Mouse (Mus musculus) kidney, embryonic 14.5 days (tissue): ENCODE measurements around the gene Ror1. TPM values are rescaled to one million over a fixed set of nuclear protein-coding genes. Genes with fewer than 3 reads are reported as not detected.

ENCODE experiments used
- ATAC-seq: fragments of 200-750 bp; cut with Nextera tagmentation; 2 replicates; pipeline ENCODE4 v1.8.0; 2017; ENCODE audit warnings: moderate number of reproducible peaks, mild to moderate bottlenecking, moderate TSS enrichment, moderate library complexity; ENCODE audit not compliant: low FRiP score, low TSS enrichment
- H3K27ac ChIP-seq: fragments of 300-500 bp; sonication (generic); 2 replicates; pipeline ENCODE4 v1.5.1; 2014; ENCODE audit warnings: low read depth, mild to moderate bottlenecking, low read length, moderate library complexity, mixed read lengths
- H3K27me3 ChIP-seq: fragments of 300-500 bp; sonication (generic); 2 replicates; pipeline ENCODE4 v1.6.1; 2014; ENCODE audit warnings: mild to moderate bottlenecking, low read length; ENCODE audit not compliant: control insufficient read depth, insufficient read depth
- H3K36me3 ChIP-seq: fragments of 300-500 bp; sonication (generic); 2 replicates; pipeline ENCODE4 v1.6.1; 2014; ENCODE audit warnings: low read length, mixed read lengths; ENCODE audit not compliant: control insufficient read depth, insufficient read depth
- H3K4me1 ChIP-seq: fragments of 300-500 bp; sonication (generic); 2 replicates; pipeline ENCODE4 v1.6.1; 2014; ENCODE audit warnings: low read length, mixed read lengths; ENCODE audit not compliant: control insufficient read depth, insufficient read depth
- H3K4me2 ChIP-seq: fragments of 300-500 bp; sonication (generic); replicated peaks from 2 replicates; pipeline ENCODE4 v1.6.1; 2014; ENCODE audit warnings: low read depth, mild to moderate bottlenecking, low read length
- H3K4me3 ChIP-seq: fragments of 300-500 bp; sonication (generic); 2 replicates; pipeline ENCODE4 v1.5.1; 2014; ENCODE audit warnings: mild to moderate bottlenecking, low read length
- H3K9ac ChIP-seq: fragments of 300-500 bp; sonication (generic); 2 replicates; pipeline ENCODE4 v1.6.1; 2014; ENCODE audit warnings: low read depth, mild to moderate bottlenecking, low read length, moderate library complexity
- H3K9me3 ChIP-seq: fragments of 300-500 bp; sonication (generic); 2 replicates; pipeline ENCODE4 v1.6.1; 2016; ENCODE audit warnings: low read length; ENCODE audit not compliant: control insufficient read depth
- WGBS: fragments of 180-500 bp; shearing (Covaris S2); extraction: QIAGEN DNeasy Blood & Tissue Kit; methylation state at CpG from one replicate; pipeline ENCODE4 v1.1.7; 2014; 5-methylcytosine and 5-hydroxymethylcytosine counted together
- polyA plus RNA-seq: library from polyadenylated mRNA; unstranded; fragments of >200 nt; fragmentation: Nextera tagmentation; extraction: Ambion mirVana; gene quantifications from 2 replicates; pipeline ENCODE4 v1.2.1, GENCODE M21; 2014

Gene Ror1
- polyA plus RNA-seq, 1 experiment from 2014 or later, result 12.8 TPM

- Histone ChIP-seq H3K4me2 (no peak overlapping the region), H3K27me3 (no peaks in the 10 kb centered on the region), H3K36me3 (no peaks in the 10 kb centered on the region), H3K27ac (no peak overlapping the region), H3K4me3 (no peak overlapping the region), H3K4me1 (no peaks in the 10 kb centered on the region), H3K9me3 (no peaks in the 10 kb centered on the region), H3K9ac (no peak overlapping the region)
- ATAC-seq, result no peak
- WGBS, result 78% methylated on average over 7 of the region's 7 CpGs
These were observed 180.9 kb downstream of the Ror1 start for GRCm38 (mm10) chr4:100276482-100276881.

- Histone ChIP-seq H3K27ac (no peak overlapping the region), H3K9me3 (no peaks in the 10 kb centered on the region), H3K36me3 (no peaks in the 10 kb centered on the region), H3K9ac (no peak overlapping the region), H3K4me1 (no peaks in the 10 kb centered on the region), H3K4me3 (no peak overlapping the region), H3K4me2 (no peak overlapping the region), H3K27me3 (no peaks in the 10 kb centered on the region)
- ATAC-seq, result no peak
- WGBS, result 78% methylated on average over 1 of the region's 1 CpGs
These were observed 181.4 kb downstream of the Ror1 start for GRCm38 (mm10) chr4:100276970-100277369.

- no peak overlapping the region for H3K4me3 ChIP-seq
- WGBS, result 80% methylated on average over 8 of the region's 8 CpGs
- ATAC-seq, result no peak
- H3K4me1 ChIP-seq, result no peaks in the 10 kb centered on the region
- no peaks in the 10 kb centered on the region for H3K36me3 ChIP-seq
- no peak overlapping the region for H3K9ac ChIP-seq
- no peak overlapping the region for H3K27ac ChIP-seq
- no peaks in the 10 kb centered on the region for H3K9me3 ChIP-seq
- no peak overlapping the region for H3K4me2 ChIP-seq
- H3K27me3 ChIP-seq, result no peaks in the 10 kb centered on the region
These were observed 187.7 kb downstream of the Ror1 start for GRCm38 (mm10) chr4:100283171-100283880.

- Histone ChIP-seq H3K27me3 (no peaks in the 10 kb centered on the region), H3K27ac (no peak overlapping the region), H3K4me2 (no peak overlapping the region), H3K9me3 (no peaks in the 10 kb centered on the region), H3K4me3 (no peak overlapping the region), H3K9ac (no peak overlapping the region), H3K4me1 (no peaks in the 10 kb centered on the region), H3K36me3 (no peaks in the 10 kb centered on the region)
- ATAC-seq, result no peak
- WGBS, result 85% methylated on average over 6 of the region's 6 CpGs
These were observed 188.9 kb downstream of the Ror1 start for GRCm38 (mm10) chr4:100284528-100284927.

GRCm38 (mm10) chr4:100286111-100286541, 190.5 kb downstream of the Ror1 start:
- no peak overlapping the region for H3K4me2 ChIP-seq
- H3K27me3 ChIP-seq, result no peaks in the 10 kb centered on the region
- H3K36me3 ChIP-seq, result no peaks in the 10 kb centered on the region
- no peak overlapping the region for H3K27ac ChIP-seq
- 64% methylated on average over 7 of the region's 7 CpGs for WGBS
- H3K9ac ChIP-seq, result no peak overlapping the region
- H3K9me3 ChIP-seq, result no peaks in the 10 kb centered on the region
- ATAC-seq, result no peak
- H3K4me1 ChIP-seq, result no peaks in the 10 kb centered on the region
- no peak overlapping the region for H3K4me3 ChIP-seq

GRCm38 (mm10) chr4:100286800-100287199, 191.2 kb downstream of the Ror1 start:
- H3K36me3 ChIP-seq, result no peaks in the 10 kb centered on the region
- ATAC-seq, result no peak
- H3K9me3 ChIP-seq, result no peaks in the 10 kb centered on the region
- H3K4me1 ChIP-seq, result no peaks in the 10 kb centered on the region
- no peak overlapping the region for H3K4me3 ChIP-seq
- H3K4me2 ChIP-seq, result no peak overlapping the region
- H3K27me3 ChIP-seq, result no peaks in the 10 kb centered on the region
- no peak overlapping the region for H3K27ac ChIP-seq
- H3K9ac ChIP-seq, result no peak overlapping the region

- no peaks in the 10 kb centered on the region for H3K4me1 ChIP-seq
- WGBS, result 73% methylated on average over 4 of the region's 4 CpGs
- H3K4me3 ChIP-seq, result no peak overlapping the region
- H3K36me3 ChIP-seq, result no peaks in the 10 kb centered on the region
- no peak overlapping the region for H3K4me2 ChIP-seq
- no peak overlapping the region for H3K9ac ChIP-seq
- no peak overlapping the region for H3K27ac ChIP-seq
- no peaks in the 10 kb centered on the region for H3K9me3 ChIP-seq
- no peaks in the 10 kb centered on the region for H3K27me3 ChIP-seq
- ATAC-seq, result no peak
These were observed 192.2 kb downstream of the Ror1 start for GRCm38 (mm10) chr4:100287829-100288228.

GRCm38 (mm10) chr4:100291015-100291651, 195.5 kb downstream of the Ror1 start:
- 59% methylated on average over 5 of the region's 5 CpGs for WGBS
- Histone ChIP-seq H3K36me3 (no peaks in the 10 kb centered on the region), H3K4me3 (no peak overlapping the region), H3K27me3 (no peaks in the 10 kb centered on the region), H3K9ac (no peak overlapping the region), H3K9me3 (no peaks in the 10 kb centered on the region), H3K4me2 (no peak overlapping the region), H3K4me1 (no peaks in the 10 kb centered on the region), H3K27ac (no peak overlapping the region)
- ATAC-seq, result 0 out of 2 replicates have a peak, but pooled peaks have one; percentile 20

- no peak overlapping the region for H3K27ac ChIP-seq
- no peak for ATAC-seq
These were observed 202.1 kb downstream of the Ror1 start for GRCm38 (mm10) chr4:100297678-100298077.

More at GRCm38 (mm10) chr4:100297678-100298077, 202.1 kb downstream of the Ror1 start:
- H3K4me3 ChIP-seq, result no peak overlapping the region
- no peak overlapping the region for H3K9ac ChIP-seq
- H3K36me3 ChIP-seq, result no peaks in the 10 kb centered on the region
- H3K4me1 ChIP-seq, result no peaks in the 10 kb centered on the region
- 61% methylated on average over 6 of the region's 6 CpGs for WGBS
- no peaks in the 10 kb centered on the region for H3K9me3 ChIP-seq
- H3K4me2 ChIP-seq, result no peak overlapping the region
- no peaks in the 10 kb centered on the region for H3K27me3 ChIP-seq
